Mouse (Mus musculus) heart, adult 2 months (tissue): ENCODE data around the gene Dcst2.

Source experiments
- CTCF ChIP-seq: fragments of 200-600 bp; IDR thresholded peaks from 2 replicates; pipeline ENCODE4 v1.8.1; 2022; ENCODE audit warnings: antibody characterized with exemption, mild to moderate bottlenecking, moderate library complexity
- POLR2A ChIP-seq: fragments of 200-500 bp; IDR thresholded peaks from 2 replicates; pipeline ENCODE4 v1.6.1; 2011; ENCODE audit warnings: mild to moderate bottlenecking, low read depth, low read length, control low read depth; ENCODE audit not compliant: insufficient read depth

GRCm38 (mm10) chr3:89382950-89383349 lies 21.2 kb downstream of the Dcst2 start:
- TF ChIP-seq POLR2A, result no peak
- no peak for TF ChIP-seq CTCF
